Mouse (Mus musculus) kidney, adult 2 months (tissue): ENCODE data around the gene Prss27.

ENCODE experiments used
- CTCF ChIP-seq: fragments of 200-500 bp; conservative IDR thresholded peaks from 2 replicates; pipeline ENCODE4 v1.5.1; 2011; ENCODE audit warnings: low read depth, mild to moderate bottlenecking, control low read depth, low read length, moderate library complexity, mixed read lengths; ENCODE audit not compliant: insufficient read depth, insufficient read length
- POLR2A ChIP-seq: fragments of 200-500 bp; IDR thresholded peaks from one replicate; pipeline ENCODE4 v1.6.1; 2011; ENCODE audit warnings: low read depth, low read length, control low read depth

DNA sequence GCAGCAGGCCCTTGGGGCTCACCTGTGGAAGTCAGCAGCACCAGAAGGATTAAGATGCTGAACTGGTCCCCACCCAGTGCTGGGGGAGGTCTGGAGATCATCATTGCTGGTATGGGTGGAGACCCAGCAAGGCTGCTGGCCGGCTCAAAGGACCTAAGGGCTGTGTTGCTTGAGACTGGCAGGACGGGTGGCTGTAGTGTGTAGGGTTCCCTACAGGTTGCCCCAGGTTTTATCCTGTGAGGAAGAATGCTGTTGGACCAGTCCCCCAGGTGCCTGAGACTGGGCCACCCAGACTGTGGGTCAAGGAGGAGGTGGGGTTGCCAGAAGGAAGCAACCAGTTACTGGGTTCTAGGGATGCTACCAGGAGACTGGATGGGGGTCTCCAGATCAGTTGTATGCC lies 40.0 kb upstream of the Prss27 start, which contains the start of gene Prss22:
- TF ChIP-seq CTCF (no peak), POLR2A (no peak)
